Mouse (Mus musculus) embryonic facial prominence, embryonic 10.5 days (tissue): ENCODE data around the gene Tle4. TPM values are rescaled to one million over a fixed set of nuclear protein-coding genes. Genes with fewer than 3 reads are reported as not detected.
"Not testable (repeated sequence)": the region's sequence is repeated elsewhere in the genome, so short reads cannot be mapped to it uniquely, and the experiment has no call there.

Source experiments
- DNase-seq: peaks from one replicate; pipeline ENCODE4 v3.0.0-alpha.2; 2017; ENCODE audit warnings: low spot score
- H3K27ac ChIP-seq: fragments of 300-500 bp; sonication (generic); replicated peaks from 2 replicates; pipeline ENCODE4 v1.5.1; 2016; ENCODE audit warnings: mild to moderate bottlenecking
- H3K27me3 ChIP-seq: fragments of 300-500 bp; sonication (generic); replicated peaks from 2 replicates; pipeline ENCODE4 v1.6.1; 2016; ENCODE audit warnings: low read depth, mild to moderate bottlenecking; ENCODE audit not compliant: poor library complexity, severe bottlenecking
- H3K36me3 ChIP-seq: fragments of 300-500 bp; sonication (generic); replicated peaks from 2 replicates; pipeline ENCODE4 v1.6.1; 2016; ENCODE audit warnings: mild to moderate bottlenecking, moderate library complexity
- H3K4me1 ChIP-seq: fragments of 300-500 bp; sonication (generic); 2 replicates; pipeline ENCODE4 v1.6.1; 2016
- H3K4me3 ChIP-seq: fragments of 300-500 bp; sonication (generic); 2 replicates; pipeline ENCODE4 v1.5.1; 2016; ENCODE audit warnings: mild to moderate bottlenecking, moderate library complexity
- H3K9me3 ChIP-seq: fragments of 300-500 bp; sonication (generic); 2 replicates; pipeline ENCODE4 v1.6.1; 2016; ENCODE audit warnings: mild to moderate bottlenecking
- WGBS: fragments of 180-500 bp; shearing (Covaris S2); methylation state at CpG from one replicate; pipeline ENCODE4 v1.1.7; 2016; 5-methylcytosine and 5-hydroxymethylcytosine counted together
- polyA plus RNA-seq: library from polyadenylated mRNA; unstranded; fragments of >200 nt; fragmentation: Nextera tagmentation; extraction: Ambion mirVana; gene quantifications from 2 replicates; pipeline ENCODE4 v1.2.1, GENCODE M21; 2016

Tle4 gene
- polyA plus RNA-seq, result 19.4 and 21.7 TPM in 2 replicates

DNA sequence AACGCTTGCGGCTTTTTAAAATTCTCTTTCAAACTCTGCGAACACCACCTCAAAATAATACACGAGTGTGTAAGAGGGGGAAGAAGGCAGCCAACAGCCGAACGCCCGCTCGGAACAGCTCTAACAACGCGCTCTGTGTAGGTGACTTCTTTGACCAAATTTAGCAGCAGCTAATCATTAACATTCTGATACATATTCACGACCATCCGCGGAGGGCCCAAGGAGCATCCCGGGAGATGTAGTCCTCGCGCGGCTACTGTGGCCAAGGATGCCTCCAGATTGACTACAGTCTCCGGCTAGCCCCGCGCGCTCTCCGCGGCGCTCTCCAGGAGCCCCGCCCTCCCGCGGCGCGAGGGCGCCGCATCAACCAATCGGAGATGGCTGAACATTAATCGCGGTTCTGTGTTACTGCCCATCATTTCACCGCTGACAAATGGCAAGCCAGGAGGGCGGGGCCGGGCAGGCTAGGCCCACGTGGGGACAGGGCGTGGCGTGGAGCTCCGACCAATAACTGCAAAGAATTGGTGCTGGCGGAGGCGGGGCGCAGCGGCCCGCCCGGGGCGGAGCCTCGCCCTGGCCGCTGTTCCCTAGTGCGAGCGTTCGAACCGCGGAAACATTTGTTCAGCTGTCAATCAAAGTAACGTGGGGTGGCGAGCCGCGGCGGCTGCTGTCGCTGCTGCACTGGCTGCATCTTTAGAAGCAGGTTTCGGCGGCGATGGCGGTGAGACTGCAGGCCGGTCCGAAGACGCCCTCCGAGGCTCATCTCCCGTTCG lies at the start of gene Tle4:
Gene Tle4 (minus strand): TSS at position 135 of the 773 bp plus-strand sequence.
- no peaks in the 10 kb centered on the region for H3K9me3 ChIP-seq
- H3K27ac ChIP-seq, result peak within 1 kb of the TSS; percentile 97
- peak within 1 kb of the TSS; percentile 86 for H3K4me3 ChIP-seq
- WGBS, result under 1% methylated on average over 71 of the region's 71 CpGs
- peaks cover 14% of the 10 kb centered on the region for H3K27me3 ChIP-seq
- peaks cover 2% of the 10 kb centered on the region for H3K36me3 ChIP-seq
- H3K4me1 ChIP-seq, result peaks cover 52% of the 10 kb centered on the region
- DNase-seq, result peak; percentile 100

DNA sequence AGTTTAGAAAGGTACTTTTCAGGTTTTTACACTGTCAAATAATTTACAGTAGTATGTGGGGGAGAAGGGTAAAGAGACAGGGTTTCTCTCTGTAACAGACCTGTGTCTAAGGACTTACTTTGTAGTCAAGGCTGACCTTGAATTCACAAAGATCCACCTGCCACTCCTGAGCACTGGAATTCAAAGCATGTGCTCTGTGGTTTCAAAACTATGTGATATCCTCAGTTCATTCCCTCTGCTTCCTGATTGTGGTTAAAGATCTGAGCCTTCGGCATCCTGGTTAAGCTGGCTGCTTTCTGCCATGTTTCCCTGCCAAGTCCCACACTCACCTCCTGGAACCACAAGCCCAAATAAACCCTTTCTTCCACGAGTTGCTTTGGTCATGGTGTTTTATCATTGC lies 47.8 kb upstream of the Tle4 start:
- Histone ChIP-seq H3K9me3 (no peaks in the 10 kb centered on the region), H3K27me3 (0 out of 2 replicates have a peak, but pooled peaks cover 3% of the 10 kb centered on the region), H3K4me1 (peaks cover 8% of the 10 kb centered on the region), H3K36me3 (no peaks in the 10 kb centered on the region), H3K27ac (no peak overlapping the region), H3K4me3 (no peak overlapping the region)
- DNase-seq, result no peak
- WGBS, result 79% methylated on average over 2 of the region's 2 CpGs

DNA sequence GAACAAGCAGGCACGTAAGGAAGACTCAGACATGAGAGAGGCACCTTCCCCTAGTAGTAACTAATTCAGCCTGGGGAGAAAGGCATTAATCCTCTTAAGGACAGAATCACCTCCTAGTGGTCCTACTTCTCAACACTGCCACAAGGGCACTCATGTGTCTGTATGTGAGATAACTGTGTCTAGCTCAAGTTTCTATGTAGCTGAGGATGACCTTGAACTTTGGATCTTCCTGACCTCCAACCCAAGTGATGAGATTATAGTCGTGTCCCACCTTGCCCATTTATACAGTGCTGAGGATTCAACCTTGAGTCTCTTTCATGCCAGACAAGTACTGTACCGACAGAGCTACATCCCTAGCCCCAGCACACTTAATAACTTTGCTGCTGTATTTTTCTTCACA lies 46.9 kb upstream of the Tle4 start:
- H3K36me3 ChIP-seq, result no peaks in the 10 kb centered on the region
- no peak overlapping the region for H3K4me3 ChIP-seq
- no peak overlapping the region for H3K27ac ChIP-seq
- 0 out of 2 replicates have a peak, but pooled peaks cover 3% of the 10 kb centered on the region for H3K27me3 ChIP-seq
- H3K4me1 ChIP-seq, result peaks cover 12% of the 10 kb centered on the region
- DNase-seq, result no peak
- no peaks in the 10 kb centered on the region for H3K9me3 ChIP-seq
- WGBS, result 81% methylated on average over 3 of the region's 3 CpGs

DNA sequence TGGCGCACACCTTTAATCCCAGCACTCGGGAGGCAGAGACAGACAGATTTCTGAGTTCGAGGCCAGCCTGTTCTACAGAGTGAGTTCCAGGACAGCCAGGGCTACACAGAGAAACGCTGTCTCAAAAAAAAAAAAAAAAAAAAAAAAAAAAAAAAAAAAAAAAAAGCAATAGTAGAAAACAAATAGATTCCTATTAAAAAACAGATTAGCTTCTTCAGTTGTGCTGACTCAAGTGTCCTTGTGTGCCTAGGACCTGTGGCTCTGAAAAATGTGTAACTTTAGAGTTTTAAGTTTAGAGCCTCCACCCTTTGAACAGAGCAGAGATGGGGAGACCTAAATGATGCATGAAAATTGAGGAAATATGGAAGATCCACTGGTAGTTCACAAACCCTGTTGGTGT lies 45.2 kb upstream of the Tle4 start:
- H3K36me3 ChIP-seq, DNase-seq, H3K4me3 ChIP-seq, H3K9me3 ChIP-seq, H3K27ac ChIP-seq: not testable (repeated sequence)
- Histone ChIP-seq H3K4me1 (peaks cover 12% of the 10 kb centered on the region), H3K27me3 (peaks cover 15% of the 10 kb centered on the region; the same call in 1 of the 2 replicates)
- WGBS, result 96% methylated on average over 4 of the region's 4 CpGs

DNA sequence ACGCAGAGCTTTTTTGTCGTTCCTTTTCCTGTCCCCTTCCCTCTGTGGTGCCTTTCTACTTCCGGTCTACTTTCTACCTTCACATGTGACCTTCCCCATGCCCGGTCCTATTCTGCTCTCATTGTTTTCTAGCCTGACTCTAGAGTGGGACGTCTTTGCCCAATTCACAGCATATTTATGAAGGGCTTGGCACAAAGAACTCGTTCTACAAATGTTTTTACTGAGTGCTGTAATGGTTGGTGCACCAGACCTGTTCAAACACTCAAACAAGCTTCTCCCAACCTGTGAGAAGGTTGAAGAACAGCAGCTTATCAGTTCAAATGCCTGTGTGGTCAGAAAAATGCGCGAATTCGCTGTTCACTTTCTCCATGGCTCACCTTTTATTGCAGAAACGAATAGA lies 44.8 kb upstream of the Tle4 start:
- no peak overlapping the region for H3K27ac ChIP-seq
- WGBS, result 89% methylated on average over 10 of the region's 10 CpGs
- DNase-seq, result no peak

DNA sequence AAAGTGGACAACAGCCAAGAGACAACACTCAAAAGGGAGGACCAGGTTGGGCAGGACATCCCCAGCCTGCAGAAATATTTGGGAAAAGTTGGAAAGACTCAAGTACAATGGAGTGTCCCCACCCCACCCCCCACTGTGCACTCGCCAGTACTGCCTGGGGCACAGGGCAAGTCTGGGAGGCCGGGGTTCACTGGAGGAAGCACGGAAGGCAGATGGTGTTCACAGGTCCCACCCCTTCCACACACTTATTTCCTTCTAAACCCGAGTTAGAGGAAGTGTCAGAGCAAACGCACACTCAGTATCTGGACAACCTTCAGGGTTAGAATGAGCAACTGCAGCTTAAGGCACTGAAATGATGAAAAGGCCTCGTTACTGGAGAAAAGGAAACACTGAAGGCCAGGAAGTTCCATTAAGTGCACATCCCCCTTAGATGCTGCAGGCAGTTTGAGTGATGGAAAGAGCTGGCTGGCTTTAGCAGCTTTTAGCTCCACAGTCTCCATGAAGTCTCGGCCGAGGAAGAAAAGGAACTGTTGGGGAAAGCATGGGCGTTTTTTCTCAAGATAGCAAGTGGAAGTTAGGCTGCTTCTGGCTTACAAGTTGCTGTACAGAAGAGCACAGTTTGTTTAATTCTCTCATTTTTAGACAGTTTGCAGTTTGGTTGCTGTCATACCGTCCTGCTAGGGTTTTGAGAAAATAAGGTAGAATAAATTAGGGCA lies 37.5 kb upstream of the Tle4 start:
- Histone ChIP-seq H3K4me1 (peaks cover 19% of the 10 kb centered on the region), H3K9me3 (peaks cover 2% of the 10 kb centered on the region; the same call in 1 of the 2 replicates), H3K36me3 (no peaks in the 10 kb centered on the region), H3K27ac (0 out of 2 replicates have a peak overlapping the region, but pooled peaks have one; percentile 32), H3K4me3 (no peak overlapping the region), H3K27me3 (peaks cover 12% of the 10 kb centered on the region; the same call in 1 of the 2 replicates)
- WGBS, result 28% methylated on average over 10 of the region's 10 CpGs
- peak; percentile 63 for DNase-seq

More for the DNA sequence above, 44.8 kb upstream of the Tle4 start:
- Histone ChIP-seq H3K4me1 (peaks cover 12% of the 10 kb centered on the region), H3K9me3 (no peaks in the 10 kb centered on the region), H3K36me3 (no peaks in the 10 kb centered on the region), H3K27me3 (peaks cover 15% of the 10 kb centered on the region; the same call in 1 of the 2 replicates), H3K4me3 (no peak overlapping the region)

DNA sequence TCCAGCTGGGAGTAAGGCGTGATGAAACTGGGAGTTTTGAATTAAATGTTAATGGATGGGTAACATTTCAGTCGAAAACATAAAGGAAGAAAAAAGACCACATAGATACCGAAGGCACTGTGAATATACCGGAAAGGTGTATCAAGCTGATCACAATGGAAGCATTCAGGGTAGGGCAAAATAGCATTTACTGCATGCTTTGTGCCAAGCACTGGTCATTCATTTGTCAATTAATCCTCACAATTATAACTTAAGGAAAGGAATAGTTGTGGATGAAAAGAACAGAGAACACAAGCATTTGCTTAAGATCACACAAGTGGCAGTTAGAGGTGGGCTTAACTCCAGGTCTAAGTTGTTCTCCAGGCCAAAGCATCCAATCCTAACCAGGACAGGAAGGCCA lies 25.5 kb upstream of the Tle4 start:
- Histone ChIP-seq H3K36me3 (no peaks in the 10 kb centered on the region), H3K4me3 (no peak overlapping the region), H3K4me1 (no peaks in the 10 kb centered on the region), H3K27ac (no peak overlapping the region), H3K9me3 (no peaks in the 10 kb centered on the region), H3K27me3 (no peaks in the 10 kb centered on the region)
- DNase-seq, result no peak
- WGBS, result 81% methylated on average over 4 of the region's 4 CpGs

DNA sequence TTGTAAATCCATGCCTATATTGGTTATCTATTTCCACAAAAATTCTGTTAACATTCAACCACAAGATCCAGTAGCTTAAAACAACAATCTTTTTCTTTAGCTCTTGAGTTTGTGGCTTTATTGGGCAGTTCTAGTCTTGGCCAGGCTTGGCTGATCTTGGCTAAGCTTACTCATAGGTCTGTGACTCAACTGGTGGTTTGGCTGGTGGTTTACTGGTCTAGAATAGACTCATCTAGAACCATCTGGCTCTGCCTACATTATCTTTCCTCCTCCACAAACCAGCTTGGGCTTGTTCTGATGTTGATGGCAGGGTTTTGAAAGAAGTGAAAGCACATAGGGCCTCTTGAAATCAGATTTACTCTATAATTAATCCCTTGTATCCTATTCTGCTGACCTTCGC lies 22.7 kb upstream of the Tle4 start:
- Histone ChIP-seq H3K36me3 (no peaks in the 10 kb centered on the region), H3K27me3 (no peaks in the 10 kb centered on the region; the same call in 1 of the 2 replicates), H3K4me1 (no peaks in the 10 kb centered on the region), H3K4me3 (no peak overlapping the region), H3K27ac (no peak overlapping the region), H3K9me3 (no peaks in the 10 kb centered on the region)
- WGBS, result 93% methylated on average over 1 of the region's 1 CpGs
- no peak for DNase-seq

DNA sequence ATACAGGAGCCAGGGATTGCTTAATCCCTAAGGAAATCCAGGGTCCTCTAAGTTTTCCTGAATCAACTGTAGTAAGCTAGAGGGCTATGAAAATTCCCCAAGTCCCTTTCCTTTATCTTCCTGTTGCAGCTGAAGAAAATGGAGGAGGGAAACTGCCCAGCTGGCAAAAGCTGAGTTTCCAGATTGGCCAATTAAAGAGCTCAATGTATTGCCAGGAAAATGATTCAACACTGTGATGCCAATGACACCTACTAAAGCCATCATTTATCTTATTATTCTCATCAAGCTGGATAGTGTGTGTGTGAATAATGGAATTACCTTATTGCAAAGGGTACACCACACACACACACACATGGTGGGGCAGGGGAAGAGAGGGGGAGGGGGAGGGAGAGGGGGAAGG lies 22.0 kb upstream of the Tle4 start:
- no peaks in the 10 kb centered on the region for H3K36me3 ChIP-seq
- H3K9me3 ChIP-seq, result no peaks in the 10 kb centered on the region
- H3K4me1 ChIP-seq, result no peaks in the 10 kb centered on the region
- DNase-seq, result no peak
- no peak overlapping the region for H3K4me3 ChIP-seq
- no peak overlapping the region for H3K27ac ChIP-seq
- H3K27me3 ChIP-seq, result peaks cover 2% of the 10 kb centered on the region

DNA sequence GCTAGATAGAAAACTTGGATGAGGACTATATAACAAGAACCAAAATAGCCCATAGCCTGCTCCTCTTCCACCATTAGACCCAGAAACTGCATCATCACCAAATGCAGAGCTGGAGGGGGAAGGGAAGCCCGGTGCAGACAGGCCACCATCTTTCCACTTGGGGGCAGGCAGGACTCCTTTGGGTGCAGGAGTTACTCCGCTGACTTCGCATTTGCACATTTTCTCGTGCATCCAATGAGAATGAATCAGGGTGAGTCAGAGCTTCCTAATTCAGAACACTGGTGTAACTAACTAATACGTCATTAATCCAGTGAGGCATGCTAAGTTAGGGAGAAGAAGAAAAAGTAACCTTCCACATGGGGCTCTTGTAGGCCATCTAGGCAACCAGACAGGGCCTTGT lies 17.0 kb upstream of the Tle4 start:
- 86% methylated on average over 5 of the region's 5 CpGs for WGBS
- H3K27ac ChIP-seq, result no peak overlapping the region
- H3K36me3 ChIP-seq, result no peaks in the 10 kb centered on the region
- peaks cover 3% of the 10 kb centered on the region for H3K27me3 ChIP-seq
- no peaks in the 10 kb centered on the region for H3K4me1 ChIP-seq
- no peak for DNase-seq
- H3K4me3 ChIP-seq, result no peak overlapping the region
- no peaks in the 10 kb centered on the region for H3K9me3 ChIP-seq

DNA sequence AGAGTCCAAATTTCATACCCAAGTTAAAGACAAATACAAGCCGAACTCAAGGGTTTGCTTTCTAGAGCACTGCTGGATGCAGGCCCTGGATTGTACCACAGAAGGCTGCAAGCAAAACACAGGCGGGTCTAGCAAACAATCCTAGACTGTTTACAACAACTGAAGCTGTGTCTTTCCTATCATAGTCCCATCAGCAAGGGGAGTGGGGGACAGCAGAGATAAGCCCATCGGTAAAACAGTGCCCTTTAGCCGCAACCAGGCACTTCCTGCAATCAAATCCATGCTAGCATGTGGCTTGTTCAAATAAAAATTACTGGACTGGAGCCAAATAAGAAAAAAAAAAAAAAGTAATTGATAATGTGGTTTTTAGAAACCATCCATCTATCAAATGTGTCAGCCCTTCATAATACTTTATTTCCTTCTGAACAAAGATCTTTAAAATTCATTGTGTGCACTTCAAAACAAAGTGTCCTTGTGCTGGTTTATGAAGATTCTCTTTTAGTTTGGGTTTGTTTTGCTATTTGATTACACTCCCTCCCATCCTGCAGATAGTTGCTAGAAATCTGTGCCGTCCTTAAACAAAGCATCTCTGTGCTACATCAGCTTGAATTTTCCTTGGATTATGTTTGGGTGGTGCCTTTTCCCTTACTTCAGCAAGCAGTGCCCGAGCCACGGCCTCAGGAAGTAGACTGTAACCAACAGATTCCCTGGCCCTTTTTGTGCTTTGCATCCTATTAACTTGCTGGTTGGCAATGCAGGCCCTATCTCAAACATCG lies 12.9 kb upstream of the Tle4 start:
- no peak overlapping the region for H3K4me3 ChIP-seq
- no peaks in the 10 kb centered on the region for H3K9me3 ChIP-seq
- no peaks in the 10 kb centered on the region for H3K36me3 ChIP-seq
- H3K27ac ChIP-seq, result no peak overlapping the region
- no peak for DNase-seq
- H3K27me3 ChIP-seq, result peaks cover 3% of the 10 kb centered on the region
- whole genome bisulfite sequencing, result 44% methylated on average over 8 of the region's 8 CpGs
- no peaks in the 10 kb centered on the region for H3K4me1 ChIP-seq

DNA sequence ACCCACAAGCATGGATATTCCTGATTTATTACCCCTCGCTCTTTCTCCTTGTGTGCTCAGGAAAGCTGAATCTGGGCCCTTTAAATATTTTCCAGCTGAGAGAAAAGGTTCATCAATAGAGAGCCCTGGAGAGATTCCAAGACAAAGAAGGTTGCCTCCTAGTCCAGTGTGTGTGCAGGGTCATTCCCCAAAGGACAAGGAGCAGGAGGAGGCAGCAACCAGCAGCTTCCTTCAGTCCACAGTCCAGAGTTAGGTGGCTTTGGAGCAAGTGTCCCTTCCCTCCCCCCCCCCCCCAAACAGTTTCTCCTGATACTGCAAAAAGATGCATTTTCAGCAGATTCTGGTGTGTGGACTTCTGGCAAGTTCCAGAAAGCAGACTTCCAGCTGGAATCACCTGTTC lies 3.0 kb upstream of the Tle4 start:
- Histone ChIP-seq H3K27me3 (peaks cover 33% of the 10 kb centered on the region), H3K27ac (no peak overlapping the region), H3K9me3 (no peaks in the 10 kb centered on the region), H3K36me3 (no peaks in the 10 kb centered on the region), H3K4me3 (no peak overlapping the region), H3K4me1 (peaks cover 32% of the 10 kb centered on the region)
- WGBS, result 78% methylated on average over 1 of the region's 1 CpGs
- DNase-seq, result no peak
